In the genomic region with DNA sequence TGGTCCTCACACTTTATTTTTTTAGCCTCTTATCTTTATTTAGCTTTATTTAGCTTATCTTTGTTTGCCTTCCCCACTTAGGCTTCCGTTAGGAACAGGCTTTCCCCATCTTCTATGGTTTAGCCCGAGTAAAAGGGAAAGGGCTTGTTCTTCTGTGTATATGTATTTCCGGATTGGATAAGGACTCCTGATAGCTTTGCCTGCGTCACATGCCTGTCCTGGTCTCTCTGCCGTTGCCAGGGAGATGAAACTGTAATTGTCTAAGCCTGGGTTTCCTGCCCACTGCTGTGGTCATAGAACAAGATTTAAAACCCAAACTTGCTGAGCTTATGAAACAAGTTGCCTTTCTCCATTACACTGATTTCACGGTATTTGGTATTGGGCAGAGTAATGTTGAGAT, we compare ENCODE assay signal across 9 mouse cellular contexts. TPM values are rescaled to one million over a fixed set of nuclear protein-coding genes. Genes with fewer than 3 reads are reported as not detected.
DNase-seq lines count a peak whose midpoint lies in the region; ATAC-seq and TF ChIP-seq lines count a peak whose summit lies in the region.
"Had no signal": no experiment of that assay in that cellular context is flagged by ENCODE, and none has a peak within 500 bp of the region (broad histone marks: within the 10 kb centered on the region; RNA-seq: fewer than 3 reads in every experiment).

No protein-coding gene starts in this region.

- peak overlapping the region; percentile 75 for H3K4me3 ChIP-seq in megakaryocyte, embryonic 14.5 days (replicated peaks)
- no peak overlapping the region for H3K4me3 ChIP-seq in liver, postnatal 0 days (ENCODE audit: low read depth, low read length)
- H3K4me3 ChIP-seq: neural tube, embryonic 13.5 days had no signal

- peak; percentile 6 for DNase-seq in adrenal gland, postnatal 10 days
- no peak for DNase-seq in adrenal gland, postnatal 4 days (ENCODE audit: low spot score in 2 of 2)
- no peak for DNase-seq in liver, postnatal 0 days
- DNase-seq in telencephalon, adult 2 months (ENCODE audit: low read depth, low spot score): peak; percentile 39
- DNase-seq in retina, postnatal 1 day: no peak

- no peaks in the 10 kb centered on the region for H3K36me3 ChIP-seq in megakaryocyte, embryonic 14.5 days (replicated peaks; ENCODE audit: low read length)
- H3K36me3 ChIP-seq in liver, postnatal 0 days (replicated peaks; ENCODE audit: insufficient read depth, low read length): no peaks in the 10 kb centered on the region
- H3K36me3 ChIP-seq: neural tube, embryonic 13.5 days had no signal

- WGBS in liver, postnatal 0 days (ENCODE audit: insufficient replicate concordance): 10% methylated on average over 6 of the region's 6 CpGs

- no peak for ATAC-seq in megakaryocyte, adult 5-6 weeks (ENCODE audit: poor library complexity, severe bottlenecking)
- ATAC-seq in liver, postnatal 0 days: no peak
- no peak for ATAC-seq in erythroid progenitor cell, adult 5-6 weeks (replicated peaks; ENCODE audit: low FRiP score, poor library complexity, severe bottlenecking)

- no peaks in the 10 kb centered on the region for H3K9me3 ChIP-seq in megakaryocyte, embryonic 14.5 days
- H3K9me3 ChIP-seq in liver, postnatal 0 days (ENCODE audit: low read length): no peaks in the 10 kb centered on the region
- H3K9me3 ChIP-seq: neural tube, embryonic 13.5 days had no signal

- TF ChIP-seq EP300 in liver, postnatal 0 days (IDR thresholded peaks at IDR 0.05; ENCODE audit: low read depth): 0 out of 2 replicates have a peak, but pooled peaks have one; percentile 35

- TF ChIP-seq CTCF in liver, postnatal 0 days (IDR thresholded peaks at IDR 0.05; ENCODE audit: low read depth): no peak

- H3K27me3 ChIP-seq in megakaryocyte, embryonic 14.5 days (replicated peaks): no peaks in the 10 kb centered on the region
- H3K27me3 ChIP-seq in liver, postnatal 0 days (ENCODE audit: insufficient read depth, low read length): no peaks in the 10 kb centered on the region
- H3K27me3 ChIP-seq: neural tube, embryonic 13.5 days had no signal

- no peak overlapping the region for H3K27ac ChIP-seq in liver, postnatal 0 days (ENCODE audit: low read depth)
- H3K27ac ChIP-seq: neural tube, embryonic 13.5 days had no signal

- peaks cover 56% of the 10 kb centered on the region for H3K4me1 ChIP-seq in megakaryocyte, embryonic 14.5 days
- H3K4me1 ChIP-seq in liver, postnatal 0 days (ENCODE audit: insufficient read depth): peaks cover 8% of the 10 kb centered on the region; the same call in 1 of the 2 replicates

- no peak overlapping the region for H3K9ac ChIP-seq in liver, postnatal 0 days (replicated peaks)
- H3K9ac ChIP-seq: neural tube, embryonic 13.5 days had no signal

- peak overlapping the region; percentile 18; the same call in 1 of the 2 replicates for H3K4me2 ChIP-seq in liver, postnatal 0 days (ENCODE audit: low read depth, low read length)
- H3K4me2 ChIP-seq: neural tube, embryonic 13.5 days had no signal

RNA-seq across cellular contexts. Expression of a gene that starts 25.0 kb away (rescaled TPM):
- 10 to 100 TPM; 26.1 to 27.4 TPM for total RNA-seq in adrenal gland, postnatal 10 days (2021)
- total RNA-seq in adrenal gland, postnatal 4 days (2021): 10 to 100 TPM; 25.6 to 25.9 TPM
- polyA plus RNA-seq in megakaryocyte, embryonic 14.5 days (2012; ENCODE audit: insufficient read depth, low replicate concordance): 0.35 TPM in 1 of 2 replicates, not detected in the other
- total RNA-seq in megakaryocyte, adult 5-6 weeks (2015): 37.8 and 39.6 TPM in 2 replicates
- 39.2 and 45.6 TPM in 2 replicates for total RNA-seq in megakaryocyte, adult 5-6 weeks (2017)
- polyA plus RNA-seq in liver, postnatal 0 days (2015; fragmentation: Nextera tagmentation; extraction: Ambion mirVana): 5.0 and 5.2 TPM in 2 replicates
- total RNA-seq in erythroid progenitor cell, adult 5-6 weeks (2015; ENCODE audit: low replicate concordance): 22.7 and 44.9 TPM in 2 replicates
- 28.0 and 35.0 TPM in 2 replicates for total RNA-seq in erythroid progenitor cell, adult 5-6 weeks (2017; ENCODE audit: low replicate concordance)

RNA-seq across cellular contexts. Expression of a gene that starts 42.6 kb away (rescaled TPM):
- total RNA-seq in adrenal gland, postnatal 10 days (2021): not detected
- total RNA-seq in adrenal gland, postnatal 4 days (2021): not detected
- polyA plus RNA-seq in megakaryocyte, embryonic 14.5 days (2012; ENCODE audit: insufficient read depth, low replicate concordance): not detected in 2 replicates
- not detected in 2 replicates for total RNA-seq in megakaryocyte, adult 5-6 weeks (2015)
- total RNA-seq in megakaryocyte, adult 5-6 weeks (2017): not detected in 2 replicates
- polyA plus RNA-seq in liver, postnatal 0 days (2015; fragmentation: Nextera tagmentation; extraction: Ambion mirVana): not detected in 2 replicates
- total RNA-seq in erythroid progenitor cell, adult 5-6 weeks (2015; ENCODE audit: low replicate concordance): not detected in 2 replicates
- total RNA-seq in erythroid progenitor cell, adult 5-6 weeks (2017; ENCODE audit: low replicate concordance): not detected in 2 replicates
- polyA plus RNA-seq: neural tube, embryonic 13.5 days had no signal

Comparison
In these comparisons a context has a peak if more than half of its experiments do, and no peak if none do; other contexts are left out.
1. DNase-seq: peak in adrenal gland, postnatal 10 days (single experiment) and telencephalon, adult 2 months (single experiment); none in adrenal gland, postnatal 4 days (0 of 2), liver, postnatal 0 days (single experiment) and retina, postnatal 1 day (single experiment).